Mouse (Mus musculus) kidney, embryonic 16.5 days (tissue): Measurements from ENCODE around the gene Cpn2. TPM values are rescaled to one million over a fixed set of nuclear protein-coding genes. Genes with fewer than 3 reads are reported as not detected.

Source experiments
- ATAC-seq: fragments of 200-750 bp; cut with Nextera tagmentation; 2 replicates; pipeline ENCODE4 v1.8.0; 2017; ENCODE audit warnings: moderate TSS enrichment; ENCODE audit not compliant: low FRiP score, low TSS enrichment
- H3K27ac ChIP-seq: fragments of 300-500 bp; sonication (generic); 2 replicates; pipeline ENCODE4 v1.5.1; 2014; ENCODE audit warnings: low read length
- H3K27me3 ChIP-seq: fragments of 300-500 bp; sonication (generic); 2 replicates; pipeline ENCODE4 v1.6.1; 2014; ENCODE audit warnings: low read length, control low read depth, mixed read lengths; ENCODE audit not compliant: insufficient read depth
- H3K36me3 ChIP-seq: fragments of 300-500 bp; sonication (generic); 2 replicates; pipeline ENCODE4 v1.6.1; 2014; ENCODE audit warnings: low read length, control low read depth, mixed read lengths; ENCODE audit not compliant: insufficient read depth
- H3K4me1 ChIP-seq: fragments of 300-500 bp; sonication (generic); 2 replicates; pipeline ENCODE4 v1.6.1; 2014; ENCODE audit warnings: low read length, control low read depth, mixed read lengths; ENCODE audit not compliant: insufficient read depth
- H3K4me2 ChIP-seq: fragments of 300-500 bp; sonication (generic); replicated peaks from 2 replicates; pipeline ENCODE4 v1.6.1; 2014; ENCODE audit warnings: low read depth, low read length
- H3K4me3 ChIP-seq: fragments of 300-500 bp; sonication (generic); 2 replicates; pipeline ENCODE4 v1.5.1; 2014; ENCODE audit warnings: mild to moderate bottlenecking, low read length
- H3K9ac ChIP-seq: fragments of 300-500 bp; sonication (generic); replicated peaks from 2 replicates; pipeline ENCODE4 v1.6.1; 2014; ENCODE audit warnings: low read length
- H3K9me3 ChIP-seq: fragments of 300-500 bp; sonication (generic); 2 replicates; pipeline ENCODE4 v1.6.1; 2016; ENCODE audit warnings: low read length, control low read depth
- WGBS: fragments of 180-500 bp; shearing (Covaris S2); extraction: QIAGEN DNeasy Blood & Tissue Kit; methylation state at CpG from one replicate; pipeline ENCODE4 v1.1.7; 2014; 5-methylcytosine and 5-hydroxymethylcytosine counted together
- polyA plus RNA-seq: library from polyadenylated mRNA; unstranded; fragments of >200 nt; fragmentation: Nextera tagmentation; extraction: Ambion mirVana; gene quantifications from 2 replicates; pipeline ENCODE4 v1.2.1, GENCODE M21; 2015

Cpn2 gene
- not detected in 2 replicates for polyA plus RNA-seq

GRCm38 (mm10) chr16:30267359-30267758, at the start of gene Cpn2:
TSS of gene Cpn2 (minus strand) at chr16:30267499.
- H3K4me1 ChIP-seq: no peaks in the 10 kb centered on the region
- H3K36me3 ChIP-seq: no peaks in the 10 kb centered on the region
- no peak within 1 kb of the TSS for H3K4me2 ChIP-seq
- ATAC-seq: no peak
- H3K4me3 ChIP-seq: no peak within 1 kb of the TSS
- no peak within 1 kb of the TSS for H3K27ac ChIP-seq
- WGBS: 67% methylated on average over 5 of the region's 5 CpGs
- no peak within 1 kb of the TSS for H3K9ac ChIP-seq
- H3K27me3 ChIP-seq: no peaks in the 10 kb centered on the region
- no peaks in the 10 kb centered on the region for H3K9me3 ChIP-seq

GRCm38 (mm10) chr16:30314236-30314635, 46.9 kb upstream of the Cpn2 start:
- Histone ChIP-seq H3K9me3 (no peaks in the 10 kb centered on the region), H3K4me2 (no peak overlapping the region)
- ATAC-seq: no peak

GRCm38 (mm10) chr16:30310647-30311046, 43.3 kb upstream of the Cpn2 start, which contains the start of gene Gp5:
TSS of gene Gp5 (minus strand) at chr16:30310779.
- Histone ChIP-seq H3K4me2 (peak within 1 kb of the TSS; percentile 86), H3K4me1 (peaks cover 14% of the 10 kb centered on the region), H3K9ac (no peak within 1 kb of the TSS), H3K36me3 (peaks cover 5% of the 10 kb centered on the region), H3K27ac (no peak within 1 kb of the TSS), H3K4me3 (peak within 1 kb of the TSS; percentile 49), H3K9me3 (no peaks in the 10 kb centered on the region), H3K27me3 (peaks cover 61% of the 10 kb centered on the region)
- ATAC-seq: no peak

More at GRCm38 (mm10) chr16:30314236-30314635, 46.9 kb upstream of the Cpn2 start:
- Histone ChIP-seq H3K4me1 (peaks cover 6% of the 10 kb centered on the region), H3K27me3 (peaks cover 26% of the 10 kb centered on the region), H3K9ac (no peak overlapping the region), H3K36me3 (peaks cover 6% of the 10 kb centered on the region), H3K27ac (no peak overlapping the region), H3K4me3 (no peak overlapping the region)

GRCm38 (mm10) chr16:30310171-30310515, 42.8 kb upstream of the Cpn2 start:
- H3K4me2 ChIP-seq: no peak overlapping the region; the same call in 1 of the 2 replicates
- H3K27me3 ChIP-seq: peaks cover 63% of the 10 kb centered on the region

GRCm38 (mm10) chr16:30309395-30310170, 42.3 kb upstream of the Cpn2 start:
- H3K27me3 ChIP-seq: peaks cover 66% of the 10 kb centered on the region
- H3K36me3 ChIP-seq: no peaks in the 10 kb centered on the region
- ATAC-seq: no peak
- no peak overlapping the region for H3K9ac ChIP-seq
- peak overlapping the region; percentile 49 for H3K4me3 ChIP-seq
- H3K4me1 ChIP-seq: peaks cover 14% of the 10 kb centered on the region
- no peaks in the 10 kb centered on the region for H3K9me3 ChIP-seq
- no peak overlapping the region for H3K27ac ChIP-seq
- H3K4me2 ChIP-seq: peak overlapping the region; percentile 86
- 3% methylated on average over 34 of the region's 34 CpGs for WGBS

More at GRCm38 (mm10) chr16:30310171-30310515, 42.8 kb upstream of the Cpn2 start:
- H3K36me3 ChIP-seq: 0 out of 2 replicates have a peak, but pooled peaks cover 2% of the 10 kb centered on the region
- no peak for ATAC-seq
- H3K4me3 ChIP-seq: no peak overlapping the region
- no peak overlapping the region for H3K9ac ChIP-seq
- H3K27ac ChIP-seq: no peak overlapping the region
- H3K9me3 ChIP-seq: no peaks in the 10 kb centered on the region
- peaks cover 14% of the 10 kb centered on the region for H3K4me1 ChIP-seq
- 50% methylated on average over 8 of the region's 8 CpGs for WGBS

GRCm38 (mm10) chr16:30308616-30309394, 41.5 kb upstream of the Cpn2 start:
- no peaks in the 10 kb centered on the region for H3K36me3 ChIP-seq
- H3K4me2 ChIP-seq: peak overlapping the region; percentile 86
- peaks cover 68% of the 10 kb centered on the region for H3K27me3 ChIP-seq
- H3K4me3 ChIP-seq: peak overlapping the region; percentile 49
- WGBS: under 1% methylated on average over 72 of the region's 72 CpGs
- H3K27ac ChIP-seq: no peak overlapping the region
- no peaks in the 10 kb centered on the region for H3K9me3 ChIP-seq
- H3K9ac ChIP-seq: peak overlapping the region; percentile 60
- H3K4me1 ChIP-seq: peaks cover 14% of the 10 kb centered on the region
- ATAC-seq: peak; percentile 55

- peak overlapping the region; percentile 60 for H3K9ac ChIP-seq
- H3K4me3 ChIP-seq: peak overlapping the region; percentile 49
- peak; percentile 28; the same call in 1 of the 2 replicates for ATAC-seq
- H3K36me3 ChIP-seq: no peaks in the 10 kb centered on the region
- no peak overlapping the region for H3K27ac ChIP-seq
- no peaks in the 10 kb centered on the region for H3K9me3 ChIP-seq
- peaks cover 68% of the 10 kb centered on the region for H3K27me3 ChIP-seq
- peak overlapping the region; percentile 86 for H3K4me2 ChIP-seq
- WGBS: 10% methylated on average over 29 of the region's 29 CpGs
- H3K4me1 ChIP-seq: peaks cover 14% of the 10 kb centered on the region
Observed at GRCm38 (mm10) chr16:30307961-30308615, 40.8 kb upstream of the Cpn2 start.

- H3K36me3 ChIP-seq: no peaks in the 10 kb centered on the region
- no peak for ATAC-seq
- H3K27ac ChIP-seq: no peak overlapping the region
- 53% methylated on average over 12 of the region's 12 CpGs for whole genome bisulfite sequencing
- H3K9ac ChIP-seq: no peak overlapping the region
- H3K9me3 ChIP-seq: no peaks in the 10 kb centered on the region
- H3K4me2 ChIP-seq: no peak overlapping the region
- peaks cover 68% of the 10 kb centered on the region for H3K27me3 ChIP-seq
- peaks cover 14% of the 10 kb centered on the region for H3K4me1 ChIP-seq
- no peak overlapping the region for H3K4me3 ChIP-seq
Observed at GRCm38 (mm10) chr16:30307306-30307705, 40.0 kb upstream of the Cpn2 start.

- Histone ChIP-seq H3K4me3 (no peak overlapping the region), H3K4me1 (peaks cover 14% of the 10 kb centered on the region), H3K4me2 (no peak overlapping the region), H3K27me3 (peaks cover 60% of the 10 kb centered on the region), H3K27ac (no peak overlapping the region), H3K9ac (no peak overlapping the region), H3K36me3 (no peaks in the 10 kb centered on the region), H3K9me3 (no peaks in the 10 kb centered on the region)
- no peak for ATAC-seq
- 81% methylated on average over 4 of the region's 4 CpGs for WGBS
Observed at GRCm38 (mm10) chr16:30306102-30306501, 38.8 kb upstream of the Cpn2 start.
